In the genomic region with DNA sequence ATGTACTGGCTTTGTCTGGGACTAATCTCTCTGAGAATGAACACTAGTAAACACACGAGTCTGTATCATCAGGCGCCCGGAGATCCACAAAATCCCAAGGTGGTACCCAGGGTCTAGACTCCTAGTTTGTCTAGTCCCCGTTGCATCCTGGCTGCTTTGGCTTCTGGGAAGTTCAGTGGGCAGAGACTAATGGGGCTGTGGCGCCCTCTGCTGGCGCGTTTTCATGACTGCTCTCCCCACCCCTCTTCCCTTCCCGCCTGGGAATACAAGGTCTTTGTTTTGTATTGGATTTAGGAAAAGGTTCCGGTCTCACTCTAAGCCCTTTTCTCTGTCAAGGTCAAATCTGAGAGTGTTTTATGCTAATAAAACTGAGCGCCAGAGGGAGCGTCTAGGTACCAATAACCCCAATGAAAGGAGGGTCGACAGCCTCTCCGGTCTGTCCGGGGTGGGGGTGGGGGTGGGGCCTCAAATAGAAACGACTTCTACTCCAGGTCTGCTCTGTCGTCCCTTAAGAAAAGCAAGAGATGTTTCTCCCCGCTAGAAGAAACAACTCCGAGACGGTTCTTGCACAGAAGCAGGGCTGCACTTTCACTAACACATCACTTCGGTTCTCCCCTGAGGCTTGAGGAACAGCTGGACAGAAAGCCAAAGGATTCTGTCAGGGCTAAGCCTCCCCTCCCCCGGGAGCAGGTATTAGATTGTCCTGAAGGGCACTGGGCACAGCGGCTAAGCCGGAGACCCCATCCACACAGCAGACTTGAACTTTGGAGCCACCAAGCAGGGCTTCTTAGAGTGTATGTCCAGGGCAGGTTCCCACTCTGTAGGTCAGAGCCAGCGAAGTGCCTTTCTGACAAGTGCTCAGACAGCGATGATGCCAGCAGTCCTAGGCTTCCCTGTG, we compare ENCODE assay signal across 8 mouse cellular contexts. TPM values are rescaled to one million over a fixed set of nuclear protein-coding genes. Genes with fewer than 3 reads are reported as not detected.
DNase-seq lines count a peak whose midpoint lies in the region; ATAC-seq and TF ChIP-seq lines count a peak whose summit lies in the region.

No protein-coding gene starts in this region.

- H3K27me3 ChIP-seq in C2C12 (ENCODE audit: control insufficient read depth, insufficient read depth, insufficient read length) = no peaks in the 10 kb centered on the region
- H3K27me3 ChIP-seq in midbrain, embryonic 15.5 days (replicated peaks) = no peaks in the 10 kb centered on the region
- no peaks in the 10 kb centered on the region for H3K27me3 ChIP-seq in splenic B cell, adult 2 months (ENCODE audit: control insufficient read depth, insufficient read depth, low read length, poor library complexity, severe bottlenecking)

- peak; percentile 63 for ATAC-seq in midbrain, embryonic 15.5 days (replicated peaks)

- DNase-seq in adrenal gland, postnatal 10 days = peak; percentile 78
- DNase-seq in embryo, embryonic 11.5 days (ENCODE audit: low read depth, low spot score) = peak; percentile 70
- peak; percentile 29 to 39 for DNase-seq in heart, adult 9 months (ENCODE audit: low spot score in 2 of 2)
- DNase-seq in kidney, adult 9 months = peak; percentile 68
- DNase-seq in liver = peak; percentile 65
- peak; percentile 76 for DNase-seq in splenic B cell, adult 2 months (ENCODE audit: low read depth, low spot score)

- WGBS in midbrain, embryonic 15.5 days = 8% methylated on average over 25 of the region's 25 CpGs

- TF ChIP-seq CTCF in C2C12 (IDR thresholded peaks at IDR 0.05; ENCODE audit: control insufficient read depth, insufficient read depth, insufficient read length) = peak; percentile 19

- no peaks in the 10 kb centered on the region for H3K79me2 ChIP-seq in C2C12 (ENCODE audit: control insufficient read depth, insufficient read depth)

- H3K4me2 ChIP-seq in midbrain, embryonic 15.5 days = peak overlapping the region; percentile 56

- no peaks in the 10 kb centered on the region for H3K36me3 ChIP-seq in C2C12 (ENCODE audit: control insufficient read depth, insufficient read depth)
- no peaks in the 10 kb centered on the region for H3K36me3 ChIP-seq in midbrain, embryonic 15.5 days (replicated peaks)
- H3K36me3 ChIP-seq in splenic B cell, adult 2 months (ENCODE audit: control insufficient read depth, insufficient read depth, low read length, poor library complexity, severe bottlenecking) = no peaks in the 10 kb centered on the region

- no peaks in the 10 kb centered on the region for H3K79me3 ChIP-seq in C2C12 (ENCODE audit: low read depth)

- H3K4me1 ChIP-seq in midbrain, embryonic 15.5 days = peaks cover 15% of the 10 kb centered on the region

- no peaks in the 10 kb centered on the region for H3K9me3 ChIP-seq in midbrain, embryonic 15.5 days

- H3ac ChIP-seq in C2C12 (ENCODE audit: control insufficient read depth, insufficient read length, low read depth) = no peak overlapping the region

- peak overlapping the region; percentile 35 for H3K27ac ChIP-seq in midbrain, embryonic 15.5 days

- peak overlapping the region; percentile 24; the same call in 1 of the 2 replicates for H3K9ac ChIP-seq in midbrain, embryonic 15.5 days

- no peak overlapping the region for H3K4me3 ChIP-seq in C2C12 (ENCODE audit: insufficient read depth, poor library complexity, severe bottlenecking)
- peak overlapping the region; percentile 37 for H3K4me3 ChIP-seq in midbrain, embryonic 15.5 days

TF ChIP-seq in C2C12, 6 proteins besides CTCF, POLR2A, EP300 and RAD21:
- TF ChIP-seq USF1 (IDR thresholded peaks at IDR 0.05; ENCODE audit: low read depth) (no peak), MYOG (IDR thresholded peaks at IDR 0.05; ENCODE audit: control insufficient read depth, extremely low read depth, insufficient read length) (no peak)

RNA-seq across cellular contexts. Expression of gene Tex35, which starts 22.1 kb away (rescaled TPM):
- polyA plus RNA-seq in C2C12 (2012; fragmentation: generic; extraction: Trizol) = not detected
- total RNA-seq in adrenal gland, postnatal 10 days (2021) = not detected
- not detected in 2 replicates for polyA plus RNA-seq in midbrain, embryonic 15.5 days (2015; fragmentation: Nextera tagmentation; extraction: Ambion mirVana)
